Mouse (Mus musculus) erythroblast, adult 5-6 weeks (primary cell): Measurements from ENCODE around the gene Krt15. TPM values are rescaled to one million over a fixed set of nuclear protein-coding genes. Genes with fewer than 3 reads are reported as not detected.

Experiments
- ATAC-seq: replicated peaks from 2 replicates; pipeline ENCODE4 v1.8.0; 2016; ENCODE audit warnings: moderate number of reproducible peaks, mild to moderate bottlenecking, moderate TSS enrichment, inconsistent platforms; ENCODE audit not compliant: poor library complexity, low FRiP score, severe bottlenecking
- total RNA-seq, 2 experiments: library from RNA; stranded (forward) in 1 of 2; stranded (reverse) in 1 of 2; fragments of 150-400 nt in 1 of 2; fragments of 200-764, 138-1000 nt in 1 of 2; gene quantifications; 2 replicates each; pipeline versions ENCODE4 v1.2.3 to v1.2.4; 2015 to 2017; ENCODE audit warnings: low replicate concordance in 2 of 2

Krt15 gene
- total RNA-seq (2015; ENCODE audit: low replicate concordance) (not detected in 2 replicates), total RNA-seq (2017; ENCODE audit: low replicate concordance) (not detected in 2 replicates)

GRCm38 (mm10) chr11:100135731-100136130, at the start of gene Krt15:
Krt15 (minus strand) TSS chr11:100135928.
- ATAC-seq: no peak

DNA sequence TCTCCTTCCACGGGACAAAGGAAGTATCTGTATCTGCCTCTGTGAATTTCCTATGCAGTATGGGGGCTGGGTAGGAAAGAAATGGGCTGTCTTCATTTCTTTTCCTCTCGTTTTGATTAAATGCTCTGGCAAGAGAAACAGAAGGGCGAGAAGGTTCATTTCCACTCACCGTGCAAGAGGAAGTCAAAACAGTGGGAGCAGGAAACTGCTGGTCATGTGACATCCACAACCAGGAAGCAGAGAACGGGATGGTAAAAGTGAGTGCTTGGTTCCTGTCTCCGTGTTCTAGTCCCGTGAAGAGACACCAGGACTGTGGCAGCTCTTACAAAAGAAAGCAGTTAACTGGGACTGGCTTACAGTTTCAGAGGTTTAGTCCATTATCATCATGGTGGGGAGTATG, 46.0 kb upstream of the Krt15 start:
- ATAC-seq: no peak

- no peak for ATAC-seq
Observed at GRCm38 (mm10) chr11:100179260-100179659, 43.5 kb upstream of the Krt15 start.

GRCm38 (mm10) chr11:100178307-100178706, 42.6 kb upstream of the Krt15 start:
- ATAC-seq: no peak

DNA sequence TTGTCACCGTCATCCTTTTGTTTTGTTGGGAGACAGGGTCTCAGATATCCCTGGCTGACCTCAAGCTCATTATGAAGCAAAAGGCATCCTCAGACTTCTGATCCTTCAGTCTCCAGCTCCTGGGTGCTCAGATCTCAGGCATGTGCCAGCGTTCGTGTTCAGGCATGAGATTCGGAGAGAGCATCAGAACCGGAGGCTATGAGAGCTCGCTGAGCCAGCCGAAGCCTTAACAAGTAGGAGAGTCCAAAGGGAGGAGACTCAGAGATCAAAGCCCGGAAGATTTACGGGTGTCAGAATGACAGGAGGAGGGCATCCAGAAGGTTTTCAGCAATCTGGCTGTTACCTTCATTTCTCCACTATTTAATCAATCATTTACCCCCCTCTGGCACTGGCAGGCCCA, 41.1 kb upstream of the Krt15 start:
- ATAC-seq: no peak

DNA sequence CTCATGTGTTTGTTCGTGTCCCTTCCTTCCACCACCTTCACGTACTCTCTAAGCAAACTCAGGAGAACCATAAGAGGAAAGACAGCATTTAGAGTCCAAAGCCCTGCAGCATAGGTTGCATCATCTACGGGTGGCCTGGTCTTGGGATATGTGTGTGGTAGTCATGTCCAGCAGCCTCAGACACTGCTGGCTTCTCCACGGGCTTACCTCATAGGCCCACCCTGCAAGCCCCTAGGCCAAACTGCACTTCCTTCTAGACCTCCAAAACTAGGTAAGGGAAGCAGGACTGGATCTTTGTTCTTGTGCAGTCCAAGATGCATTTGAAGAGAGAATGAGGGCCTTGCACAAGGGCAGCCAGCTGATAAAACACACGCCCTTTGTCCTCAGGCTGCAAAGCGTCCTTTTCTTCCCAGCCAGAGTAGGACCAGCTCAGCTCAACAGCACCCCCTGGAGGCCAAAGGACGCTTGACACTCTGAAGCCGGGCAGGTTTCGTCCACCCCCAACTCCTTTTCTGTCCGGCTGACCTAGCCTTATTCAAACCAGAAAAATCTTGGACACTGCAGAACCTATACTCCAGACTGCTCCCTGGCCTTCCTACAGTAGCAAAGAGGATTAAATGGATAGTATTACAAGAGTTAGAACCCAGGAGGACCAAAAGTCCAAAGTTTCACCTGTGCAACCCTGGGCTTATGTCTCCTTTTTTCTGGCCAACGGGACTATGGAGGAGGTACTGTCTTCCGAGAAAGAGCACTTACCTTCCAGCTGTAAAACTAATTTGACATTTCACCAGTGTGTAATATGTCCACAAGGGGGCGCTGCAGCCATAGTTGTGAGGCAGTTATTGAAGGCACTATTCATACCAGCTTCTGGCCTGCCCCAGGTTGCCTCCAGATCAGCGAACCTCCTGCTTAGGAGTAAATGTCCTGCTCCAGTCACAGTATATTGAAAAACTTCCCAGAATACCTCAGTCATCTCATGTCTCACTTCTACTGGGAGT, 33.3 kb upstream of the Krt15 start:
- ATAC-seq: peak; percentile 63

- no peak for ATAC-seq
Observed at GRCm38 (mm10) chr11:100168071-100168470, 32.3 kb upstream of the Krt15 start.

- no peak for ATAC-seq
Observed at GRCm38 (mm10) chr11:100164392-100164791, 28.7 kb upstream of the Krt15 start.

DNA sequence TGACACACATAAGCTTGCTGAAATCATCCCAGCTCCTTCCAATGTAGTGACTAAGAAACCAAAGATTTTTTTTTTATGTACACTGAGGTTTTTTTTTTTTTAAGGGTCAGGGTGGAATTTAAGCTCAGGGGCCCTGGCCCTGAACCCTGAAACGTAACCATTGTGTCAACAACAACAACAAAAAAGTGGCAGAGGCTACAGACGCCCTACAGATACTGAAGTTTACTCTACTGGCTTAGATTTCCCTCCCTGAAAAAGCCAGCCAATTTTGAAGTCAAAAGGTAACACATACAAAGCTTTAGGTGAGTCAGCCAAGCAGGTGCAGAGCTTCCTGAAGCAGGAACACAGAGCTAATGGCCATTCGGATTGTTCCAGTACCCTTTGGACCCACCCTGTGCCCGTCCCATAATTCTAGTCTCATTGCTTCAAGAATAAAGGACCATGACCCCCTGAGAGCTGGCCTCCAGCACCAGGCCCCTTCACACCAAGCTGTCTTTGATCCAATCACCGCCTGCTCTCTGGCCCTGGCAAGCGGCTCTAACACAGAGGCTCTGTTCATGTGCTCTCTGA, 22.3 kb upstream of the Krt15 start:
- no peak for ATAC-seq

DNA sequence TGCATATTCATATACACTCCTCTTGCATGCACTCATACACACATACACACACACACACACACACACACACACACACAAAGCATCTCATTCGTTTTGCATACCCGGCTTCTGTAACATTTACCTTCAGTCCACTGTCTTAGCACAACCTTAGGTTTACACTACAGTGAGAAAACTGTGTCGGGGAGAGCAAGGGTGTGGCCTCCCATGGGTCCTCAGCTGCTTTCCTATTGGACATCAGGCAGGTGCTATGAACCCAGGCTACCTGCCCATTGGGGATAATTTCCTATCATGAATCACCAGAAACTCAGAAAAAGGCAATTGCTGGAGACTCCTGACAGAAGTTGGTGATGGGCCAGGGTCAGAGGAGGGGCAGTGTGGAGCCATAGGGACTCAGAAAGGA, 21.6 kb upstream of the Krt15 start:
- ATAC-seq: no peak

- ATAC-seq: no peak
Observed at GRCm38 (mm10) chr11:100155497-100156255, 19.9 kb upstream of the Krt15 start.

- ATAC-seq: no peak
Observed at GRCm38 (mm10) chr11:100148615-100149330, 13.0 kb upstream of the Krt15 start, which contains the start of gene Krt19. Krt19 (minus strand) TSS chr11:100148665.

GRCm38 (mm10) chr11:100147566-100148353, 12.0 kb upstream of the Krt15 start:
- ATAC-seq: no peak

- ATAC-seq: no peak
Observed at GRCm38 (mm10) chr11:100145858-100146560, 10.3 kb upstream of the Krt15 start.

DNA sequence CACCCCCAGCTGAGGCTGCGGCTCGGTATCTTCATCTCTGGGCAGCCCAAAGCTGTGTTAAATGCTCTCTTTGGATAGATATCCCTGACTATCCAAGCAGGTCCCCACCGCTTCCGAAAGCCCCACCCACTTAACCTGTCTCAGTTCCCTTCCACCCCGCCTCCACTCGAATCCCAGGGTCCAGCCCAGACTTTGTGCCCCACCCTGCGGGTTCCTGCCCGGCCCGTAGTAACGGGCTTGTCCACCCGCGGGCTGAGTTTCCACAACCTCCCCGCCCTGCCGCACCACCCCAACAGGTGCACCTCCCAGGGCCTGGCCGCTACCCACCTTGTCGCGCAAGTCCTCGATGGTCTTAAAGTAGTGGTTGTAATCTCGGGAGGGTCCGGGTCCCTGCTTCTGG, 9.4 kb upstream of the Krt15 start:
- no peak for ATAC-seq

DNA sequence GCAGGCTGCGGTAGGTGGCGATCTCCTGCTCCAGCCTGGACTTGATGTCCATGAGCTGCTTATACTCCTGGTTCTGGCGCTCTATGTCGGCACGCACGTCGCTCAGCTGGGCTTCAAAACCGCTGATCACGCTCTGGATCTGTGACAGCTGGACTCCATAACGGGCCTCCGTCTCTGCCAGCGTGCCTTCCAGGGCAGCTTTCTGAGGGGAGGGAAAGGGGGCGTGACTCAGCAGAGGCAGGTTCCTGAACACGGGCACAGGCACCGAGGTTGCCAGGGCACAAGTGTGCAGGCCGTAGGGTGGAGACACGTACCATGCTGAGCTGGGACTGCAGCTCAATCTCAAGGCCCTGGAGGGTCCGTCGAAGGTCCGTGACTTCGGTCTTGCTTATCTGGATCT, 5.2 kb upstream of the Krt15 start:
- no peak for ATAC-seq

GRCm38 (mm10) chr11:100139391-100139790, 3.7 kb upstream of the Krt15 start:
- ATAC-seq: no peak

DNA sequence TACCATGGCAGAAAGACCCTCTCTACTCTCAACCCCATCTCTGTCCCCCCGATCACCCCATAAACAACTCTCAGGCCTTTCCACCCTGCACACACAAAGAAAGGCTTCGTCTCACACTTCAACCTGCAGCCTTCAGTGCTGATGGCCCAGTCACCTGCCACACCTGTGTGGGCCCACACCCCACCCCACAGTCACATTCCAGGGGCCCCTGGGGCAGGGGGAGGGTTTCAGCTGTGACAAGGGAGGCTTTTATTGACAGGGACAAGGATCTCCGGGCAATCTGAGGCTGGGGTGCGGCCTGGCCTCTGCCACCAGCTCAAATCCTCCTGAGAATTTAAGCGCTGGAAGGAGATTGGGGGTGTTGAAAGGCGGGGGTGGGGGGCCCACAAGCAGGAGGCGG, 3.1 kb upstream of the Krt15 start:
- ATAC-seq: no peak
